Mouse (Mus musculus) forelimb bud, embryonic 11.5 days (tissue): ENCODE measurements at regions not wholly inside any gene's neighbourhood (a gene's known extent, or its start where the extent isn't known, plus 50 kb on each side); places are given as distances from the start of the nearest gene placed in this dataset.

Experiments
- DNase-seq: peaks from one replicate; pipeline ENCODE4 v3.0.0-alpha.2; 2012; ENCODE audit warnings: low read depth, low spot score

DNA sequence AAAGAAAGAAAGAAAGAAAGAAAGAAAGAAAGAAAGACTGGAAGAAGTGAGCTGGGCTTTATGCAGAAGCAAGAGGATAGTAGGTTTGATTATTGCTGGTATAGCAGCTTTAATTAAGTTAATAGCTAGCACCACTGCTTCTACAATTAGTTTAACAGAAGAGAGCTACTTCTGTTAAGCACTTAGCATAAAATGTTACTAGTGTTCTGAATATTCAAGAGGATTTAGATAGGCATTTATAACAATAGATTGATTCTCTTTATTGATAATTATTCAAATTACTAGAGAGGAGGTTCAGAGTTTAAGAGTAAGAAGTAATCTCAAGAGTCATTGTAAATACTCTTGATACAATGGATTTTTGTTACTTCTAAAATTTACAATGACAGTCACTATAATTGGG lies 346.1 kb upstream of the Pdgfd start:
- no peak for DNase-seq

DNA sequence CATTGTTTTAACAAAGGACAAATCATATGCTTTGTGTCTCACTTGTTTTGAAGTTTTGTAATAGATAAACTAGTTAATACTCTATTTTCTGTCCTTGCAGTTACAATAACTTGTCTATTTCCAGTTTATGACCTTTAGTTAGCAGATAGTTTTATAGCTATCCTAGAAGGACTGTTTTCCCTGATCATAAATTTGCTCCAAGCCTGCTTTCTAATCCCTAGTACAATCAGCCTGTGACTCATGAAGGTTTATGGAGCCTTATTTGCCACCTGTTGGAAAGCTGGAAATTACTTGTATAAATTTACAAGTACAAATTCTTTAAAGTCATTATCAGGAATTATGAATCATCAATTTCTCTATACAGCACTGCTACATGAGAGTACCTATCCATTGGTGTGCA lies 339.5 kb upstream of the Pdgfd start:
- no peak for DNase-seq

DNA sequence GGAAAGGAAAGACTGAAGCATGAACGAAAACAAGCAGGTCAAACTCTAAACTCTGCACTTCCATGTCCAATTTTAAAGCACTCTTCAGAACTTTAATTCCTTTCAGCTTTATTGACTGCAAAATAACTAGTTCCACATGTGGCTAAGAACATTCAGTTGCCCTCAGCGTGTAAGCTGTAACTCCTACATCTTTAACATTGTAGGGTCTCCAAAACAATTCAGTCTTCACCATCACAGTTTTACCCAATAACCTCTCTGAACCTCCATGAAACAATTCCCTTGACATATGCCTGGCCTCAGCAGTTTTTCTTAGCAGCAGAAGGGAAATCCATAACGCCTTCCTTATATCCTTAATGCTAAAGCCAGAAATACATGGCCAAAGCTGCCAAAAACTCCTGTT lies 326.0 kb upstream of the Pdgfd start:
- peak; percentile 59 for DNase-seq

DNA sequence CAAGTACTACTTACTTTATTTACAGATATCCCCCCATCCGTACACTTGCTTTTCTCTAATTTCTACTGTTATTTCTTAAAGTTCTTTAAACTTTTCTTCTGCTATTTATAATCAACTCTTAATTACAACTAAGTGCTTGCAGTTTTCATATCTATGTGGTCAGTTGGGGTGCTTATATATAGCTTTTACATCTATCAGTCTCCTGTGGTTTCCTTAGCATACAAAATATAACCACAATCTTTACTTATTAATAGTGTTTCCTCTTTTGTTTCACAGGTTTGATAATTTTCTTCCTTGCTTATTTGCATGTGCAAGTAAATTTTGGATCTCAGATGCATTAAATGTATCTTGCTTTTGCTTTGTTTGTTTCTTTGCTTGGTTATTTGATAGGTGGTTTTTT lies 288.7 kb upstream of the Pdgfd start:
- DNase-seq: no peak

DNA sequence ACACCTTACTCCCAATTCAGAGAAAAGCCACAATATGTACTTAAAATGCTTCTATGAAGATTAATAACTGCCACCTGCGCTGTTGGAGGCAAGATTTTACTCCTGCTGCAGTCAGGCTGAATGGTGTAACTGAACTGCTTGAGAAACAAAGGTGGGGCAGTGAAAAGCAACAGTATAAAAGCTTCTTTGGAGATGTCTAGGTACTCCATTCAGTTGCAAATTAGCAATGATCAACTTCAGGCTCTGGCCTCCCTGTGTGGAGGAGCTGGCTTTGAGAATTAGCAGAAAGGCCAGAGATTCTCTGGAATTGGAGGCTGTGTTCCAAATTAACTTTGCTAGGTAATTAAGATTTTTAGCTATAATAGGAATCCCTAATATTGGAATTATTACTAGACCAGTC lies 245.9 kb upstream of the Pdgfd start:
- DNase-seq: no peak

DNA sequence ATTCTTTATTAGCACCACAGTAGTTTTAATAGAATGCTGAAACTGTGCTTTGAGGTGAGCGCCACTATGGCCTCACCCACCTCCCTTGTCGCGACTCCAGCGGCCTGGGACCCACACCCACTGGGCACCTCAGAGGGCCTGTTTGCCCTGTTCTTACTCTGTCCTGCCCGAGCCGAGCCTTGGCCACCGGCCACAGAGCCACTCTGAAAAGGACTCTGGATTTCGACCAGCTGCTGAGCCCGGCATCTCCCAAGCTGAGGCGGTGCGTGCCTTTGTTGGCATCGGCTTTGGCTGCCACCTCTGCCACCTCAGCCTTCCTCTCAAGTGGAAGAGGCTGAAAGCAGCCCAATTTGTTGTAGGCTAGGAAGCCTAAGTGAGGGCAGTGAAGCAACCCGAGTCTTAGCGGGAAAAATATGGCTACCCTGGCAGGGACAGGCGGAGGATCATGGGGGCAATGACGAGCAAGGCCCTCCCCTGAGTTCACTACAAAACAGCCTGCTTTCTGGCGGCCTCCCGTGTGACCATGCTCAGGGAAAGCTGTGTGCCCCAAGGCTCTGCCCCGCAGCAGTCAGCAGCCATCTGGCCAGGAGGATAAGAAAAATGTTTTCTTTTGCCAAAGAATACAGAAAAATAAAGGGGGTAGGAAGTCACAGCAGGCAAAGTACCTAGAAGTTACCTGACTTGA lies 240.1 kb upstream of the Pdgfd start:
- DNase-seq: no peak

DNA sequence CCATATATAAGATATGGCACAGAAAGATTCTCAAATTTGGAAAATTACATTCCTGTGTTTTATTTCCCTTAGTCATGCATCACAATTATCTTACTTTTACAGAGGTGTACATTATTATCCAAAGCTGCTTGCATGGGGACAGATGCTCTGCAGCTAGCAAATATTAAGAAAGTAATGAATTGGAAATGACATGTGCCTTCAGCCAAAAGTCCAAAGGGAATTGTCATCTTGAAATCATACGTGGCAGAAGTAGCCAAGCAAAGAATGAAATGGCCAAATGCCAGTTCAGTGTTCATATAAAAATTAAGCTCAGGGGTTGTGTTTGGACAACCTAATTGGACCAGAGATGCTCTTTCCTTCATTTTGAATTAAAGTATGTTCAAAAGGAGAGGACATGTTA lies 196.1 kb upstream of the Pdgfd start:
- no peak for DNase-seq
